Mouse (Mus musculus) CD4-positive, CD25-positive, alpha-beta regulatory T cell, adult 4 months (primary cell): ENCODE data around the gene Ccdc74a. TPM values are rescaled to one million over a fixed set of nuclear protein-coding genes. Genes with fewer than 3 reads are reported as not detected.
"Not testable (repeated sequence)": the region's sequence is repeated elsewhere in the genome, so short reads cannot be mapped to it uniquely, and the experiment has no call there.

Experiments
- ATAC-seq: one replicate; pipeline ENCODE4 v1.8.0; 2017
- polyA plus RNA-seq, 2 experiments: library from polyadenylated mRNA; unstranded; fragments of 100-300 nt; shearing (Covaris generic); gene quantifications; one replicate each; pipeline ENCODE4 v1.2.1; 2017

Ccdc74a gene
- 1 to 10 TPM in 1 of 2 experiments, under 1 TPM in 1; 0.52 to 1.2 TPM for polyA plus RNA-seq

DNA sequence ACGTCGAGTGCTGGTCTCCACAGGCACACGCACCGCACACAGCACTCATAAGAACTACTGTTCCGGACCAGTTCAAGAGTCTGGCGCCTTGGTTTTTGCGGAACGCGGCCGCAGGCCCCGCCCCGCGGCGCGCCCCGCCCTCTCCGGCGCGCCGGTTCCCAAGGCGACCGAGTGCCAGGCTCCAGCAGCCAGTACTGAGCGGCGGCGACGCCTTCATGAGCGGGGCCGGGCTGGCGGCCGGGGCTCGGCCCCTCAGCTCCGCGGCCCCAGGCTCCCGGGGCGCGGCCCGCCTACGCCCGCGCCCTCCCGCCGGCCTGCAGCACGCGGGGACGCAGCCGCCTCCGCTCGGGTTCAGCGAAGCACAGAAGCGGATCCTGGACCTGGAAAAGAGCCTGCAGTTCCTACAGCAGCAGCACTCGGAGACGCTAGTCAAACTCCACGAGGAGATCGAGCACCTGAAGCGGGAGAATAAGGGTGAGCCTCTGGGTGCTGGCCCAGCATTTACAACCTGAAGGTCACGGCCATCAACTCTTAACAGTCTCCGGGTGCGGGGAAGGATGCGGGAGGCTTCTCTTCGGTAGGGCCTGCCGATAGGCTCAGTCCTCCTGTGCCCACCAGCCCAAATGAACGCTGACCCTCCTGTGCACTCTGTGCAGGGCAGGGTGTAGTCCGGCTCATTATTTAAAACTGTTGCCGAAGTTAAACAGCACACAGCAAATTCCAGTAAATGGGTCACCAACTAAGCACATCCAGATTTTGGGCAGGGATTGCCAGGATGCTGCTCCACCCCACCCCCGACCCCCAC, at the start of gene Ccdc74a:
Ccdc74a (plus strand) TSS at position 161 of the 805 bp plus-strand sequence.
- ATAC-seq, result peak; percentile 95

DNA sequence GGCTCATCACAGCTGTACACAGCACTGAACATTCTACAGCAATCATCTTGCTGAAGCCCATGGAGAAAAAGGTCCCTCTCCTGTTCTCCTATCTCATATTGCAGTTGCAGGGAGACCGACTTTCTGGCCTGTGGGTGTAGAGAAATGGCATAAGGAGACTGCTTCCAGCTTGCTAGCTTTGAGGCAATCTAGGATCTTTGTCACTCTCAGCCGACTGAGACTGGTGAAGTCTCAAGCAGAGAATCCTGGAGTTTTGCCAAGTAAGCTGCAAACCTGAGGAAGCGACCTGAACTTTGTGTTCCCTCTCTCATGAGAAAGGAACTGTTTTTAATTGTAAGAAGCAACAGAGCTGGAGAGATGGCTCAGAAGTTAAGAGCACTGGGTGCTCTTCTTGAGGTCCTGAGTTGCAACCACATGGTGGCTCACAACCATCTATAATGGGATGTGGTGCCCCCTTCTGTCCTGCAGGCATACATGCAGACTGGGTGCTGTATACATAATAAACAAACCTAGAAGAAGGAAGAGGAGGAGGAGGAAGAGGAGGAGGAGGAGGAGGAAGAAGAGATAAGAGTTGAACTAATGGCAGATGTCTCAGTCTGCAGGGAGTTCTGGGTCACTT, 45.2 kb upstream of the Ccdc74a start:
- no peak for ATAC-seq

- ATAC-seq, result no peak
Measured at GRCm38 (mm10) chr16:17604941-17605340, 41.3 kb upstream of the Ccdc74a start.

DNA sequence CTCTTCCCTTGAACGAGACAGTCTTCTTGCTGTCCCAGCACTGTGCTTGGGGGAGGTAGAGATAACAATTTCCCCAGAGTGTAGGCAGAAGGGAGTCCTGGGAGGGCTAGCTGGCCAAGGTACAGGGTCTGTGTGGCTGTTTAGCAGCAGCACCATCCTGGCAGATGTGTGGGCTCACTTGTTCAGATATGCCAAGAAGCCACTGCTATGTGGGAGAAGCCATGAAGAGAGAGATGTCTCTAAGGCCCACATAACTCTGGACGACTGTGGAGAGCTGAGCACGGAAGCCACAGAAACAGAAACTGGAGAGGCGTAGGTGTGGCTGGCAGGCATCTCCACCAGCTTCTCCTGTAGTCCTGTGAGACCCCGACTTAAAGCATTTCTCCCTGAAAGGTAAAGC, 40.6 kb upstream of the Ccdc74a start:
- no peak for ATAC-seq

- no peak for ATAC-seq
Measured at GRCm38 (mm10) chr16:17611383-17611782, 34.9 kb upstream of the Ccdc74a start.

- ATAC-seq, result not testable (repeated sequence)
Measured at GRCm38 (mm10) chr16:17614740-17615139, 31.5 kb upstream of the Ccdc74a start.

DNA sequence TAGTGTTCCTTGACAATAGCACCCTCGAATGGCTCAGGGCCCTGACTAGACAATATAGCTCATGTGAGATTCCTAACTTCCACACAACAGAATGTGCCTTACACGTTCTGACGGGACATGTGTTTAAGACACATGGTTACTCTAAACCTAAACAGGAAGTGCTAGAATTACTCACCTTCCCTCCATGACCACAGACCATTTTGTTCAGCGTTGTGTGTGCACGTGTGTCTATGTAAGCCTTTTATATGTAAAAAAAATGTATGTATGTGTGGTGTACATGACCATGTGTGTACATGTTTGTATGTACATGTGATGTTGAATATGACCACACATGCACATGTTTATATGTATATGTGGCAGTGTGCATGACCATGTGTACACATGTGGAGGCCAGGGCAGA, 30.1 kb upstream of the Ccdc74a start:
- ATAC-seq, result no peak

DNA sequence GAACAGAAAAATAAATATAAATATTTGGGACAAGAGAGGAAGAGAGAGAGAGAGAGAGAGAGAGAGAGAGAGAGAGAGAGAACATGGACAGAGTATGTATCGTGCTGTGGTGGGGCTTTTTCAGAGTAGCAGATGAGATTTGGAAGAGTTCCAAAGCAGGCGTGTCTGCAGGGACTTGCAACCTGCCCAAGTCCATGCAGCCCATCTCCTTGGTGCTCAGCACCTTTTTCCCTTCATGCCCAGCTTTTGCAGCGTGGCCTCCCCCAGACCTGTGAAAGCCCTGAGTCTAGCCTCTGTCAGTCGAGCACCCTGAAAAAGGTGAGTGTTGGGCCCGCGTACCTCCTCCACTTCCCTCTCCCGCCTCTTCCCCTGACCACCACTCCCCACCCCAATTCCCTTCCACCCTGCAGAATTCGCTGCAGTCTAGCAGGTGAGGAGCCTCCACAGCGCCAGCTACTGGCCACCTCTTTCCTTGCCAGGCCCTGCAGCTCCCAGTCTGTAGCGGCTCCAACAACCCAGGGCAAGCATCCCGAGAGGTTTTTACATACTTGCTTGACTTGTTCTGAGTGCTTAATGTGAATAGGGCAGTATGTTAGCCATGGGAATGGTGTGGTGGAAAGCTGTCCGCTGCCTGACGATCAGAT, 28.2 kb upstream of the Ccdc74a start:
- ATAC-seq, result peak; percentile 48

- ATAC-seq, result peak; percentile 84
Measured at GRCm38 (mm10) chr16:17619198-17620105, 26.8 kb upstream of the Ccdc74a start, which contains the start of gene Smpd4. Gene Smpd4, plus strand, starts transcription at chr16:17619354.

GRCm38 (mm10) chr16:17621936-17622335, 24.3 kb upstream of the Ccdc74a start:
- ATAC-seq, result no peak

- peak; percentile 43 for ATAC-seq
Measured at GRCm38 (mm10) chr16:17625488-17626268, 20.6 kb upstream of the Ccdc74a start.

- ATAC-seq, result no peak
Measured at GRCm38 (mm10) chr16:17626269-17626555, 20.1 kb upstream of the Ccdc74a start.

DNA sequence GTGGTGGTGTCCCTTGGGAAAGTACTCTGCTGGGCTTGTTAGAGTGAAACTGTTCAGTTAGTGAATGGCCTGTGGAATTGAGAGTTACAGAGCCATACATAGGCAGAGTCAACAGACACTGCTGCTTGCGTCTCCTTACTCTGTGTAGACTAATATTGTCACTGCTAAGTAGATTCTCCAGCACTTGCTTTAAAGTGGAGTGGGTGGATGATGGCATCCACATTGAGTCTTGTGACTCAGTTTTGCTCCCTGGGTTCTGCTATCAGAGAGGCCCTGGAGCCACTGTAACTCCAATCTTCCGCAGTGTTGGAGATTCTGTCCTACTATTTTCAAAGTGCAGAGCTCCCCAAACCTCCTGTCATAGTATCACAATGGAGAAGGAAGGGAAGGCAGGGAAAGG, 13.7 kb upstream of the Ccdc74a start:
- ATAC-seq, result no peak

DNA sequence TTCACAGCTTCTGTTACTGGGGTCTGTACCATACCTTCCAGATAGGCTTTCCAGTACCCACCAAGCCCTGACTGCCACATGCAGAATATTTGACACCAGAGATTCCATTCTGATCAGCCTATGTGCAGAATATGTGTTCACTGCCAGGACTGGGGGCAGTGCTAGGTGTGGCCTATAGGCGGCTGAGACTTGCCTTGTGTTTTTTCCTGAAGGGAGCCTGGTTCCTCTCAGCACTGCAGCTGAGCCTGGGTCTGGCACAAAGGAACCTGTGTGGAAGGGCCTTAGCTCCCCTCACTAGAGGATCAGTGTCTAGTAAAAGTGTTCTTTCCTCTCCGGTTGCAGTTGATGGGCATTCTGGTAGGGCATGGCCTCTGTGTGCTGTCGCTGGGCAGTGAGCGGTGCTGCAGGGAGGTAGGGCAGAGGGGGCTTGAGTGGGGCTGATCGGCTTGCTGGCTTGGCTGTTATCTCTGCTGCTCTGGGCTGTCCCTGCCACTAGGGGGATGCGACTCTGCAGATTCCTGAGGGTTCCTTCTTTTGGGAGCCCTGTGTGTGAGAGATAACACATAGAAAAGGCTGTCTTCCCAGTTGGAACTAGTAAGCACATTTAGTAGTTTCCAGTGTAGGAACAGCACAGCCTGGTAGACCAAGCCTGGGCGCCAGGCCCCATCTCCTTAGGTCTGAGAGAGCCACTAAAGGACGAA, 12.6 kb upstream of the Ccdc74a start:
- no peak for ATAC-seq

GRCm38 (mm10) chr16:17636904-17637303, 9.4 kb upstream of the Ccdc74a start:
- ATAC-seq, result no peak

DNA sequence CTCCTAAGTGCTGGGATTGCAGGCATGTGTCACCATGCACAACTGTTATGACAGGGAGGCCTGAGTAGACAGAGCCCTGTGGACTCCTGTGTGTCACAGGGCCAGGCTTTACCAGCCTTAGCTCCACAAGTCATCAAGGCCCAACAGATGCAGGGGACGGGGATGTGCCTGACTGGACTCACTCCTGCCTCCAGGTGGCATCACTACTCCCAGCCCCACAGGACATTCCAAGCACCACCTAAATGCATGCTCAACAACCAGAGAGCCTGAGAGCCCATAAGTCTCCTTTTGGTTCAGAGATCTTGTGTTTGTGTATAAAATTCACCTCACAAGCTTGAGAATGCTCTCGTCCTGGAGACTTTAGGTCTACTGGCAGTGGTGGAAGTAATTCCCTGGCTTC, 8.7 kb upstream of the Ccdc74a start:
- no peak for ATAC-seq

- no peak for ATAC-seq
Measured at GRCm38 (mm10) chr16:17638036-17638628, 8.1 kb upstream of the Ccdc74a start.

DNA sequence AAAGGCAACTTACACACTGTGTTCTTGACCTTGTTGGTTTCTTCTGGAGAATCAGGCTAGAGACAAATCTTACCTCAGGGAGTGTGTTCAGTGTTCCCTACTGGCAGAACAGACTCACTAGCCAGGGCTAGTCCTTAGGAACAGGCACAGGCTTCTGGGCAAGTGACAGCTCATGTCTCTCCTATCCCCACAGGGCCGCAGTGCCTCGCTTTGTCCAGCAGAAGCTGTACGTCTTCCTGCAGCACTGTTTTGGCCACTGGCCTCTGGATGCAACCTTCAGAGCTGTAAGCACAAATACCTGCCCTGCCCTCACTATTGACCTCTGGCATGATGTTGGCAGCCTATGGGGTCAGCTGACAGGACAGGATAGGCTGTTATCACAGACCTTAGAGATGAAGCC, 7.2 kb upstream of the Ccdc74a start:
- ATAC-seq, result no peak

GRCm38 (mm10) chr16:17639951-17640350, 6.3 kb upstream of the Ccdc74a start:
- ATAC-seq, result no peak

DNA sequence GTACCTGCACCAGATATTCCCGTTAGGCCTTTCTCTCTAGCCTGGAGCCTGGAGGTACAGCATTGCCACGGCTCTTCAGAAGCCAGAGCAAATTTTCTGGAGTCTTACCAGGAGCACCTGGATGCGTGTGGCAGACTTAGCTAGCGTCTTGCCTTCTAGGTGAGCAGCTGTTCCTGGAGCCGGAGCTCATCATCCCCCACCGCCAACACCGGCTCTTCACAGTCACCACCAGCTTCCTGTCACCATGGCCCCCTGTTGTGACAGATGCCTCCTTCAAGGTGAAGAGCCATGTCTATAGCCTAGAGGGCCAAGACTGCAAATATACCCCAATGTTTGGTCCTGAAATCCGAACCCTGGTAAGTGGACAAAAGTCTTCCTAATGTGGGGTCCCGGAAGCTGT, 5.6 kb upstream of the Ccdc74a start:
- no peak for ATAC-seq

- no peak for ATAC-seq
Measured at GRCm38 (mm10) chr16:17641301-17641700, 5.0 kb upstream of the Ccdc74a start.
